Comparison of ENCODE assay signal across 7 mouse cellular contexts in the genomic region with DNA sequence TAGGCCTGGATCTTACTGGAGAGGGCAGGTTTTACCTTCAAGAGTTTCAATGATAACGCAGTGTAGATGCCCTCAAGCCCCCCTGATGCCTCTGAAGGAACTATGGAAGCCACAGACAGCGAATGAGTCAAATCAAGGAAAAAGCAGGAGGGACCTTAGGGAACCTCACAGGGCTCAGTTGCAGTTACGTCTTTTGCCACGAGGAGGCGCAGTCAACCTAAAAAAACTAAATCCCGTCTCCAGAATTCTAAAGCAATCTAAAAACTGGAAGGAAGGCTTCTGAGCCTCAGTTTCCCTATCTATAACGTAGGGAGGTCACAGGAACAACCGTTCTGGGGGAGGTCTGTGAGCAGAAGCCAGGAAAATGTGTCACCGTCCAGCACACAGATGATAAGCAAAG. TPM values are rescaled to one million over a fixed set of nuclear protein-coding genes. Genes with fewer than 3 reads are reported as not detected.
A peak's percentile ranks its signal among the peaks of the same experiment; 100 is the strongest.
DNase-seq lines count a peak whose midpoint lies in the region; ATAC-seq and TF ChIP-seq lines count a peak whose summit lies in the region.

No protein-coding gene starts in this region.

- no peaks in the 10 kb centered on the region for H3K9me3 ChIP-seq in ES-E14 (ENCODE audit: control insufficient read depth, insufficient read depth, low read depth, low read length)
- no peaks in the 10 kb centered on the region for H3K9me3 ChIP-seq in embryonic facial prominence, embryonic 14.5 days (ENCODE audit: control insufficient read depth, low read length)
- no peaks in the 10 kb centered on the region for H3K9me3 ChIP-seq in midbrain, postnatal 0 days (ENCODE audit: low read length)

- H3K9ac ChIP-seq in ES-E14 (ENCODE audit: insufficient read depth, low read depth, low read length, poor library complexity, severe bottlenecking) = no peak overlapping the region
- no peak overlapping the region for H3K9ac ChIP-seq in embryonic facial prominence, embryonic 14.5 days (ENCODE audit: low read depth, low read length)
- H3K9ac ChIP-seq in midbrain, postnatal 0 days (replicated peaks; ENCODE audit: low read length, poor library complexity, severe bottlenecking) = no peak overlapping the region

- peaks cover 9% of the 10 kb centered on the region for H3K27me3 ChIP-seq in embryonic facial prominence, embryonic 14.5 days (replicated peaks; ENCODE audit: control insufficient read depth, insufficient read depth, low read length)
- no peaks in the 10 kb centered on the region for H3K27me3 ChIP-seq in midbrain, postnatal 0 days (ENCODE audit: insufficient read depth, low read length)

- in situ Hi-C loops in ES-E14 (cut with MboI; ENCODE audit: low sequenced_read_pairs in 2 of 2, unreplicated experiment in 2 of 2) = loop anchor here in 1 of 2 experiments (10.0 kb wide), 1 partner anchor 549 kb away; no protein-coding TSS in a partner anchor

- no peak for ATAC-seq in embryonic facial prominence, embryonic 14.5 days (ENCODE audit: low read depth)
- no peak for ATAC-seq in midbrain, postnatal 0 days (ENCODE audit: low FRiP score)

- 10% methylated on average over 9 of the region's 9 CpGs for WGBS in embryonic facial prominence, embryonic 14.5 days
- 9% methylated on average over 9 of the region's 9 CpGs for WGBS in midbrain, postnatal 0 days

- H3K4me3 ChIP-seq in ES-E14 (ENCODE audit: insufficient read depth in 1 of 2, low read depth in 1 of 2, low read length in 2 of 2, poor library complexity in 1 of 2, severe bottlenecking in 1 of 2) = no peak overlapping the region
- H3K4me3 ChIP-seq in embryonic facial prominence, embryonic 14.5 days (ENCODE audit: low read depth, low read length) = no peak overlapping the region
- H3K4me3 ChIP-seq in midbrain, postnatal 0 days (ENCODE audit: low read depth, low read length) = no peak overlapping the region

- H3K36me3 ChIP-seq in ES-E14 (ENCODE audit: control insufficient read depth, insufficient read depth, low read length, poor library complexity, severe bottlenecking) = no peaks in the 10 kb centered on the region
- no peaks in the 10 kb centered on the region for H3K36me3 ChIP-seq in embryonic facial prominence, embryonic 14.5 days (ENCODE audit: control insufficient read depth, insufficient read depth, low read length)
- H3K36me3 ChIP-seq in midbrain, postnatal 0 days (ENCODE audit: insufficient read depth, low read length) = 0 out of 2 replicates have a peak, but pooled peaks cover 13% of the 10 kb centered on the region

- DNase-seq in left cerebral cortex, adult 18-20 months (ENCODE audit: low spot score in 2 of 2) = peak; percentile 65 to 72
- no peak for DNase-seq in left cerebral cortex, adult 11 months (ENCODE audit: low spot score)
- DNase-seq in ES-E14 (ENCODE audit: low read depth, low spot score) = peak; percentile 62
- DNase-seq in adrenal gland, postnatal 14 days = peak; percentile 79
- peak; percentile 45 for DNase-seq in embryonic facial prominence, embryonic 14.5 days (ENCODE audit: low spot score)
- DNase-seq in layer of hippocampus, postnatal 14 days (ENCODE audit: low spot score in 2 of 2) = peak; percentile 67 to 68
- peak; percentile 56 for DNase-seq in midbrain, postnatal 0 days (ENCODE audit: low spot score)

- H3K4me2 ChIP-seq in embryonic facial prominence, embryonic 14.5 days (ENCODE audit: low read depth, low read length) = no peak overlapping the region
- H3K4me2 ChIP-seq in midbrain, postnatal 0 days (ENCODE audit: low read depth, low read length, poor library complexity, severe bottlenecking) = no peak overlapping the region

- no peaks in the 10 kb centered on the region for H3K4me1 ChIP-seq in ES-E14 (ENCODE audit: control insufficient read depth in 2 of 2, insufficient read depth in 2 of 2, low read length in 2 of 2, poor library complexity in 1 of 2)
- H3K4me1 ChIP-seq in embryonic facial prominence, embryonic 14.5 days (ENCODE audit: control insufficient read depth, insufficient read depth, low read length) = no peaks in the 10 kb centered on the region
- H3K4me1 ChIP-seq in midbrain, postnatal 0 days (ENCODE audit: insufficient read depth, low read length) = no peaks in the 10 kb centered on the region

- H3K27ac ChIP-seq in ES-E14 (ENCODE audit: insufficient read depth, low read depth, low read length, poor library complexity, severe bottlenecking) = no peak overlapping the region
- H3K27ac ChIP-seq in embryonic facial prominence, embryonic 14.5 days (replicated peaks; ENCODE audit: low read depth, low read length) = no peak overlapping the region
- no peak overlapping the region for H3K27ac ChIP-seq in midbrain, postnatal 0 days (ENCODE audit: low read depth, low read length)

- peak; percentile 82 for TF ChIP-seq CTCF in midbrain, postnatal 0 days (IDR thresholded peaks at IDR 0.05)

TF ChIP-seq in ES-E14, 5 proteins besides CTCF, POLR2A, EP300 and RAD21:
- peak; percentile 55; the same call in 1 of the 2 replicates for TF ChIP-seq ZNF384 (IDR thresholded peaks at IDR 0.05; ENCODE audit: low read depth, low read length)
- TF ChIP-seq HCFC1 (IDR thresholded peaks at IDR 0.05; ENCODE audit: borderline replicate concordance, insufficient read depth, low read length) = no peak
- no peak for TF ChIP-seq CHD2 (IDR thresholded peaks at IDR 0.05; ENCODE audit: low read depth, low read length)
- peak; percentile 59; the same call in 1 of the 2 replicates for TF ChIP-seq ZC3H11A (IDR thresholded peaks at IDR 0.05; ENCODE audit: borderline replicate concordance, low read depth, low read length)

RNA-seq across cellular contexts. Expression of a gene that starts 13.3 kb away (rescaled TPM):
- under 1 TPM; 0.33 to 0.59 TPM for total RNA-seq in left cerebral cortex, adult 18-20 months (2021)
- 7.3 and 10.7 TPM in 2 replicates for total RNA-seq in ES-E14 (2012; rRNA removed)
- 0.07 and 0.15 TPM in 2 replicates for total RNA-seq in adrenal gland, postnatal 14 days (2021)
- 1.1 and 1.3 TPM in 2 replicates for polyA plus RNA-seq in embryonic facial prominence, embryonic 14.5 days (2014; fragmentation: Nextera tagmentation; extraction: Ambion mirVana)
- total RNA-seq in layer of hippocampus, postnatal 14 days (2021) = 1 to 10 TPM; 1.6 to 2.4 TPM
- 12.0 and 14.9 TPM in 2 replicates for total RNA-seq in midbrain, postnatal 0 days (2014; rRNA removed)
- polyA plus RNA-seq in midbrain, postnatal 0 days (2015; fragmentation: Nextera tagmentation; extraction: Ambion mirVana) = 7.5 and 8.0 TPM in 2 replicates

RNA-seq across cellular contexts. Expression of a gene that starts 27.8 kb away (rescaled TPM):
- total RNA-seq in left cerebral cortex, adult 18-20 months (2021) = not detected
- total RNA-seq in ES-E14 (2012; rRNA removed) = 2.5 and 4.0 TPM in 2 replicates
- 0.83 and 0.85 TPM in 2 replicates for total RNA-seq in adrenal gland, postnatal 14 days (2021)
- 2.5 and 3.1 TPM in 2 replicates for polyA plus RNA-seq in embryonic facial prominence, embryonic 14.5 days (2014; fragmentation: Nextera tagmentation; extraction: Ambion mirVana)
- under 1 TPM; 0.25 to 0.48 TPM for total RNA-seq in layer of hippocampus, postnatal 14 days (2021)
- not detected in 2 replicates for total RNA-seq in midbrain, postnatal 0 days (2014; rRNA removed)
- polyA plus RNA-seq in midbrain, postnatal 0 days (2015; fragmentation: Nextera tagmentation; extraction: Ambion mirVana) = 4.4 and 4.6 TPM in 2 replicates

RNA-seq across cellular contexts. Expression of a gene that starts 28.2 kb away (rescaled TPM):
- 100 to 1,000 TPM; 148 to 155 TPM for total RNA-seq in left cerebral cortex, adult 18-20 months (2021)
- 146 and 243 TPM in 2 replicates for total RNA-seq in ES-E14 (2012; rRNA removed)
- 239 and 250 TPM in 2 replicates for total RNA-seq in adrenal gland, postnatal 14 days (2021)
- polyA plus RNA-seq in embryonic facial prominence, embryonic 14.5 days (2014; fragmentation: Nextera tagmentation; extraction: Ambion mirVana) = 185 and 201 TPM in 2 replicates
- 100 to 1,000 TPM; 152 to 159 TPM for total RNA-seq in layer of hippocampus, postnatal 14 days (2021)
- total RNA-seq in midbrain, postnatal 0 days (2014; rRNA removed) = 55.6 and 86.8 TPM in 2 replicates
- polyA plus RNA-seq in midbrain, postnatal 0 days (2015; fragmentation: Nextera tagmentation; extraction: Ambion mirVana) = 239 and 243 TPM in 2 replicates

RNA-seq across cellular contexts. Expression of a gene that starts 28.4 kb away (rescaled TPM):
- 10 to 100 TPM; 28.3 to 30.7 TPM for total RNA-seq in left cerebral cortex, adult 18-20 months (2021)
- 7.0 and 8.5 TPM in 2 replicates for total RNA-seq in ES-E14 (2012; rRNA removed)
- total RNA-seq in adrenal gland, postnatal 14 days (2021) = 5.7 and 6.7 TPM in 2 replicates
- 3.6 and 3.8 TPM in 2 replicates for polyA plus RNA-seq in embryonic facial prominence, embryonic 14.5 days (2014; fragmentation: Nextera tagmentation; extraction: Ambion mirVana)
- total RNA-seq in layer of hippocampus, postnatal 14 days (2021) = 10 to 100 TPM; 19.8 to 24.6 TPM
- total RNA-seq in midbrain, postnatal 0 days (2014; rRNA removed) = 7.6 and 8.0 TPM in 2 replicates
- polyA plus RNA-seq in midbrain, postnatal 0 days (2015; fragmentation: Nextera tagmentation; extraction: Ambion mirVana) = 13.4 and 15.4 TPM in 2 replicates

RNA-seq across cellular contexts. Expression of a gene that starts 41.9 kb away (rescaled TPM):
- 10 to 100 TPM; 14.1 to 17.8 TPM for total RNA-seq in left cerebral cortex, adult 18-20 months (2021)
- total RNA-seq in ES-E14 (2012; rRNA removed) = 5.2 and 6.1 TPM in 2 replicates
- total RNA-seq in adrenal gland, postnatal 14 days (2021) = 1.3 and 1.8 TPM in 2 replicates
- polyA plus RNA-seq in embryonic facial prominence, embryonic 14.5 days (2014; fragmentation: Nextera tagmentation; extraction: Ambion mirVana) = 8.4 and 9.0 TPM in 2 replicates
- 10 to 100 TPM; 17.1 to 19.7 TPM for total RNA-seq in layer of hippocampus, postnatal 14 days (2021)
- 35.7 and 43.9 TPM in 2 replicates for total RNA-seq in midbrain, postnatal 0 days (2014; rRNA removed)
- polyA plus RNA-seq in midbrain, postnatal 0 days (2015; fragmentation: Nextera tagmentation; extraction: Ambion mirVana) = 91.0 and 98.8 TPM in 2 replicates
